In the genomic region with DNA sequence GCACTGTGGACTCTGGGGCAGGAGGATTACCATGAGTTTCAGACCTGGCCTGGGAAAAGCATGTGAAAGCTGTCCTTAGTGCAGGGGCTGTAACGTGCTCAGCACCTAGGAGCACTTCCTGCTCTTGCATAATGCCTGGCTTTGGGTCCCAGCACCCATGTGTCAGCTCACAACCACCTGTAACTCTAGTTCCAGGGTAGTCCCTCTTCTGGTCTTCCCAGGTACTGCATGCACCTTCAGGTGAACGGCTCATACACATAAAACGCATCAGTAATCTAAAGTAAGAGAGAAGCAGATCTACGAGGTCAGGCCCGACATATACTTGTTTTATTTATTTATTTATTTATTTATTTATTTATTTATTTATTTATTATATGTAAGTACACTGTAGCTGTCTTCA, we compare ENCODE assay signal across 12 mouse cellular contexts. TPM values are rescaled to one million over a fixed set of nuclear protein-coding genes. Genes with fewer than 3 reads are reported as not detected.
A peak's percentile ranks its signal among the peaks of the same experiment; 100 is the strongest.
DNase-seq lines count a peak whose midpoint lies in the region; ATAC-seq and TF ChIP-seq lines count a peak whose summit lies in the region.
"Had no signal": no experiment of that assay in that cellular context is flagged by ENCODE, and none has a peak within 500 bp of the region (broad histone marks: within the 10 kb centered on the region; RNA-seq: fewer than 3 reads in every experiment).

No protein-coding gene starts in this region.

- no peak overlapping the region for H3K27ac ChIP-seq in heart, adult 2 months
- H3K27ac ChIP-seq in heart, embryonic 11.5 days (ENCODE audit: low read depth, low read length) = no peak overlapping the region
- H3K27ac ChIP-seq in liver, embryonic 14.5 days = no peak overlapping the region; the same call in 1 of the 2 replicates
- H3K27ac ChIP-seq: hindbrain, embryonic 15.5 days had no signal

- TF ChIP-seq CTCF in heart, adult 2 months (IDR thresholded peaks at IDR 0.05) = peak; percentile 56
- peak; percentile 81 for TF ChIP-seq CTCF in liver, embryonic 14.5 days (IDR thresholded peaks at IDR 0.05; ENCODE audit: low read depth)

- H3K4me3 ChIP-seq in heart, adult 2 months = no peak overlapping the region
- H3K4me3 ChIP-seq in heart, embryonic 11.5 days (ENCODE audit: low read depth, low read length) = no peak overlapping the region
- H3K4me3 ChIP-seq in liver, embryonic 14.5 days (ENCODE audit: insufficient read depth in 1 of 2, low read depth in 2 of 2, low read length in 2 of 2) = no peak overlapping the region
- H3K4me3 ChIP-seq: hindbrain, embryonic 15.5 days had no signal

- DNase-seq in heart, adult 2 months = no peak
- DNase-seq in 416B (ENCODE audit: low read depth) = peak; percentile 43
- DNase-seq in T-cell, adult 2 months (ENCODE audit: low spot score) = peak; percentile 16
- DNase-seq in liver, embryonic 14.5 days (ENCODE audit: low read depth in 3 of 3, low spot score in 3 of 3) = no peak
- no peak for DNase-seq in embryo, embryonic 10.5 days (ENCODE audit: low spot score)
- no peak for DNase-seq in layer of hippocampus, postnatal 10 days (ENCODE audit: low spot score in 2 of 2)
- DNase-seq: right cerebral cortex, adult 18-20 months had no signal

- H3K4me2 ChIP-seq in heart, embryonic 11.5 days = no peak overlapping the region
- H3K4me2 ChIP-seq in liver, embryonic 14.5 days (ENCODE audit: low read depth) = no peak overlapping the region
- H3K4me2 ChIP-seq: hindbrain, embryonic 15.5 days had no signal

- intact Hi-C loops in heart, adult 2 months (cut with DNase I) = no loop called here

- H3K36me3 ChIP-seq in heart, adult 2 months (ENCODE audit: control insufficient read depth, insufficient read depth, low read length) = no peaks in the 10 kb centered on the region
- peaks cover 40% of the 10 kb centered on the region for H3K36me3 ChIP-seq in heart, embryonic 11.5 days (ENCODE audit: control insufficient read depth, insufficient read depth, low read length)
- peaks cover 60% of the 10 kb centered on the region for H3K36me3 ChIP-seq in liver, embryonic 14.5 days (replicated peaks; ENCODE audit: control insufficient read depth, insufficient read depth, low read depth)

- no peaks in the 10 kb centered on the region for H3K4me1 ChIP-seq in heart, adult 2 months (ENCODE audit: control insufficient read depth, insufficient read depth, low read length)
- H3K4me1 ChIP-seq in heart, embryonic 11.5 days (ENCODE audit: control insufficient read depth, insufficient read depth, low read length) = 0 out of 2 replicates have a peak, but pooled peaks cover 3% of the 10 kb centered on the region
- peaks cover 18 to 19% of the 10 kb centered on the region in 2 experiments for H3K4me1 ChIP-seq in liver, embryonic 14.5 days (replicated peaks; ENCODE audit: control insufficient read depth in 2 of 2, insufficient read depth in 2 of 2, low read length in 1 of 2)
- H3K4me1 ChIP-seq: hindbrain, embryonic 15.5 days had no signal

- no peaks in the 10 kb centered on the region for H3K79me2 ChIP-seq in heart, adult 2 months (replicated peaks; ENCODE audit: control insufficient read depth, insufficient read depth, low read length)

- TF ChIP-seq POLR2A in heart, adult 2 months (IDR thresholded peaks at IDR 0.05; ENCODE audit: insufficient read depth, low read depth, low read length) = no peak

- WGBS in heart, adult 2 months = 91% methylated on average over 5 of the region's 5 CpGs
- WGBS in heart, embryonic 11.5 days (ENCODE audit: insufficient replicate concordance) = 89% methylated on average over 5 of the region's 5 CpGs
- 72% methylated on average over 5 of the region's 5 CpGs for WGBS in liver, embryonic 14.5 days (ENCODE audit: insufficient replicate concordance)

- H3K9ac ChIP-seq in heart, adult 2 months (ENCODE audit: low read depth, low read length) = no peak overlapping the region
- no peak overlapping the region for H3K9ac ChIP-seq in heart, embryonic 11.5 days (ENCODE audit: low read depth, low read length)
- H3K9ac ChIP-seq in liver, embryonic 14.5 days (replicated peaks) = no peak overlapping the region
- H3K9ac ChIP-seq: hindbrain, embryonic 15.5 days had no signal

- no peak for TF ChIP-seq EP300 in heart, adult 2 months (IDR thresholded peaks at IDR 0.05; ENCODE audit: insufficient read depth, low read depth, low read length)
- TF ChIP-seq EP300 in liver, embryonic 14.5 days (IDR thresholded peaks at IDR 0.05; ENCODE audit: low read depth) = no peak

- H3K9me3 ChIP-seq in heart, embryonic 11.5 days (replicated peaks; ENCODE audit: control insufficient read depth, low read length) = no peaks in the 10 kb centered on the region
- no peaks in the 10 kb centered on the region for H3K9me3 ChIP-seq in liver, embryonic 14.5 days (ENCODE audit: control insufficient read depth, low read length)
- H3K9me3 ChIP-seq: hindbrain, embryonic 15.5 days had no signal

- no peaks in the 10 kb centered on the region for H3K27me3 ChIP-seq in heart, adult 2 months (ENCODE audit: control insufficient read depth, insufficient read depth, low read length)
- H3K27me3 ChIP-seq in heart, embryonic 11.5 days (ENCODE audit: control insufficient read depth, insufficient read depth, low read length) = no peaks in the 10 kb centered on the region
- H3K27me3 ChIP-seq in liver, embryonic 14.5 days (ENCODE audit: control insufficient read depth, insufficient read depth, low read length) = no peaks in the 10 kb centered on the region
- H3K27me3 ChIP-seq: hindbrain, embryonic 15.5 days had no signal

- no peak for ATAC-seq in heart, embryonic 11.5 days (replicated peaks; ENCODE audit: insufficient number of reproducible peaks, low FRiP score, low TSS enrichment)
- ATAC-seq in liver, embryonic 14.5 days (ENCODE audit: insufficient read depth) = no peak; the same call in 1 of the 2 replicates
- ATAC-seq in monocyte, adult 5-6 weeks (replicated peaks; ENCODE audit: insufficient number of reproducible peaks, low FRiP score, low TSS enrichment, poor library complexity, severe bottlenecking) = no peak

RNA-seq across cellular contexts. Expression of a gene that starts 10.8 kb away (rescaled TPM):
- total RNA-seq in heart, adult 2 months (2021) = 1 to 10 TPM; 1.0 to 2.5 TPM
- polyA plus RNA-seq in heart, adult 2 months (2012; rRNA removed) = 3.4 and 3.9 TPM in 2 replicates
- 1.0 and 1.3 TPM in 2 replicates for polyA plus RNA-seq in heart, embryonic 11.5 days (2014; fragmentation: Nextera tagmentation; extraction: Ambion mirVana)
- polyA plus RNA-seq in liver, embryonic 14.5 days (2012; rRNA removed) = 1.5 and 1.6 TPM in 2 replicates
- 0.20 and 0.28 TPM in 2 replicates for polyA plus RNA-seq in liver, embryonic 14.5 days (2014; fragmentation: Nextera tagmentation; extraction: Ambion mirVana)
- total RNA-seq in monocyte, adult 5-6 weeks (2017) = 4.0 to 6.5 TPM (median 4.4 TPM) in 3 replicates
- total RNA-seq in layer of hippocampus, postnatal 10 days (2021) = 10 to 100 TPM; 10.3 to 10.5 TPM

RNA-seq across cellular contexts. Expression of a gene that starts 10.8 kb away (rescaled TPM):
- total RNA-seq in heart, adult 2 months (2021) = under 1 TPM in 1 of 2 experiments, not detected in 1; 0.63 TPM
- polyA plus RNA-seq in heart, adult 2 months (2012; rRNA removed) = 0.16 and 0.79 TPM in 2 replicates
- polyA plus RNA-seq in heart, embryonic 11.5 days (2014; fragmentation: Nextera tagmentation; extraction: Ambion mirVana) = not detected in 2 replicates
- polyA plus RNA-seq in liver, embryonic 14.5 days (2012; rRNA removed) = 0.07 TPM in 1 of 2 replicates, not detected in the other
- polyA plus RNA-seq in liver, embryonic 14.5 days (2014; fragmentation: Nextera tagmentation; extraction: Ambion mirVana) = not detected in 2 replicates
- not detected in 3 replicates for total RNA-seq in monocyte, adult 5-6 weeks (2017)
- total RNA-seq in layer of hippocampus, postnatal 10 days (2021) = not detected
- polyA plus RNA-seq: erythroblast, embryonic 14.5 days; hindbrain, embryonic 15.5 days; lung, embryonic 16.5 days had no signal

RNA-seq across cellular contexts. Expression of a gene that starts 11.2 kb away (rescaled TPM):
- total RNA-seq in heart, adult 2 months (2021) = 10 to 100 TPM; 79.8 to 84.2 TPM
- polyA plus RNA-seq in heart, adult 2 months (2012; rRNA removed) = 33.0 and 67.7 TPM in 2 replicates
- 43.6 and 45.7 TPM in 2 replicates for polyA plus RNA-seq in heart, embryonic 11.5 days (2014; fragmentation: Nextera tagmentation; extraction: Ambion mirVana)
- 27.2 and 43.4 TPM in 2 replicates for polyA plus RNA-seq in liver, embryonic 14.5 days (2012; rRNA removed)
- 22.8 and 31.4 TPM in 2 replicates for polyA plus RNA-seq in liver, embryonic 14.5 days (2014; fragmentation: Nextera tagmentation; extraction: Ambion mirVana)
- total RNA-seq in monocyte, adult 5-6 weeks (2017) = 129 to 201 TPM (median 159 TPM) in 3 replicates
- 10 to 100 TPM; 78.4 to 84.6 TPM for total RNA-seq in layer of hippocampus, postnatal 10 days (2021)

RNA-seq across cellular contexts. Expression of a gene that starts 31.3 kb away (rescaled TPM):
- total RNA-seq in heart, adult 2 months (2021) = not detected
- polyA plus RNA-seq in heart, adult 2 months (2012; rRNA removed) = 0.04 TPM in 1 of 2 replicates, not detected in the other
- polyA plus RNA-seq in heart, embryonic 11.5 days (2014; fragmentation: Nextera tagmentation; extraction: Ambion mirVana) = 0.29 and 0.45 TPM in 2 replicates
- polyA plus RNA-seq in liver, embryonic 14.5 days (2012; rRNA removed) = not detected in 2 replicates
- not detected in 2 replicates for polyA plus RNA-seq in liver, embryonic 14.5 days (2014; fragmentation: Nextera tagmentation; extraction: Ambion mirVana)
- 0.57 TPM in 1 of 3 replicates, not detected in the others for total RNA-seq in monocyte, adult 5-6 weeks (2017)
- under 1 TPM in 1 of 2 experiments, not detected in 1; 0.11 TPM for total RNA-seq in layer of hippocampus, postnatal 10 days (2021)
- polyA plus RNA-seq: erythroblast, embryonic 14.5 days had no signal

RNA-seq across cellular contexts. Expression of a gene that starts 59.1 kb away (rescaled TPM):
- total RNA-seq in heart, adult 2 months (2021) = 100 to 1,000 TPM; 339 to 371 TPM
- 433 and 501 TPM in 2 replicates for polyA plus RNA-seq in heart, adult 2 months (2012; rRNA removed)
- polyA plus RNA-seq in heart, embryonic 11.5 days (2014; fragmentation: Nextera tagmentation; extraction: Ambion mirVana) = 24.6 and 39.3 TPM in 2 replicates
- 113 and 157 TPM in 2 replicates for polyA plus RNA-seq in liver, embryonic 14.5 days (2012; rRNA removed)
- polyA plus RNA-seq in liver, embryonic 14.5 days (2014; fragmentation: Nextera tagmentation; extraction: Ambion mirVana) = 48.1 and 61.7 TPM in 2 replicates
- total RNA-seq in monocyte, adult 5-6 weeks (2017) = 233 to 306 TPM (median 259 TPM) in 3 replicates
- total RNA-seq in layer of hippocampus, postnatal 10 days (2021) = 10 to 100 TPM; 90.7 to 93.9 TPM

Comparison
In these comparisons a context has a peak if more than half of its experiments do, and no peak if none do; other contexts are left out.
1. DNase-seq: peak in 416B (single experiment) and T-cell, adult 2 months (single experiment); none in heart, adult 2 months (0 of 2), liver, embryonic 14.5 days (0 of 3), embryo, embryonic 10.5 days (single experiment) and layer of hippocampus, postnatal 10 days (0 of 2).